Mouse (Mus musculus) heart, postnatal 4 days (tissue): ENCODE measurements around the gene Cdcp1. TPM values are rescaled to one million over a fixed set of nuclear protein-coding genes. Genes with fewer than 3 reads are reported as not detected.
A peak's percentile ranks its signal among the peaks of the same experiment; 100 is the strongest.

Source experiments
- DNase-seq: peaks from one replicate; pipeline ENCODE4 v3.0.0; 2021
- total RNA-seq, 2 experiments: library from RNA; stranded (reverse); gene quantifications; 2 replicates each; pipeline ENCODE4 v1.2.3; 2021

The Cdcp1 gene
- total RNA-seq, 2 experiments from 2014 or later = 0.10 to 0.25 TPM

DNA sequence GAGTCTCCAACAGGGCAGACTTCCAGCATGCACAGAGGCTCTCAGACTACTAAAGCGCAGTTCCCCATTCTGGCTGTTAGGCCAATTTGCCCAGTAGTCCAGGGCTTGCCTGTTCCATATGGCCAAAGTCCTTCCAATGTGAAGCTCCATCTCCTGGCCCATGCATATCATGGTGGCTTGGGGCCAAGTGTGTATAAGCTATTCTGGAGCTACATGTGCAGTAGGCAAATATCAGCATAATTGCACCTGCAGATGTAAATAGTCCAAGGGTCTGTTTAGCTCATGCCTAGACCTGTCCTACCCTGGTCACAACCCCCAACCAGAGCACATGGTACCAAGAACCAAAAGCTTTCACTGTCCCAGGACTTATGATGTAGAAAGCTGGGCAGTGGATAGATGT, 7.9 kb downstream of the Cdcp1 start:
- DNase-seq = no peak

DNA sequence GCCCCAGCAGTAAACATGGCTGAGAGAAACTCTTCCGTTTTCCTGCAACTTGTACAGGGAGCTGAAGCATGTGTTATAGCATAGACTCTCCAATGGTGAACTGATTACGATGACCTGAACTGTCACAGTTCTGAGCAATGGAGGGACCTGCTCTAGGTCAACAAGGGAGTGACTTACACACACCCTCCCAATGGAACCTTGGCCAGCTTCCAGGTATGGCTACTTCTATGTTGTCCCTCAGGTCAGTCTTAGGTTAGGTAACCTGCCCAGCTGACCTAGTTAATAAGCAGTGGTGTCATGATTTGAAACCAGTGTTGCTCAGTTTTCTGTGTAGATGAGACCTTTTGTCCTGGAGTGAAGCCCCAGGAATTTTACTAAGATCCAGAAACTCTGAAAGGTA, 8.9 kb downstream of the Cdcp1 start:
- DNase-seq = no peak

- no peak for DNase-seq
Measured at GRCm38 (mm10) chr9:123206526-123206925, 9.3 kb downstream of the Cdcp1 start.

- DNase-seq = no peak
Measured at GRCm38 (mm10) chr9:123200116-123200515, 15.7 kb downstream of the Cdcp1 start.

DNA sequence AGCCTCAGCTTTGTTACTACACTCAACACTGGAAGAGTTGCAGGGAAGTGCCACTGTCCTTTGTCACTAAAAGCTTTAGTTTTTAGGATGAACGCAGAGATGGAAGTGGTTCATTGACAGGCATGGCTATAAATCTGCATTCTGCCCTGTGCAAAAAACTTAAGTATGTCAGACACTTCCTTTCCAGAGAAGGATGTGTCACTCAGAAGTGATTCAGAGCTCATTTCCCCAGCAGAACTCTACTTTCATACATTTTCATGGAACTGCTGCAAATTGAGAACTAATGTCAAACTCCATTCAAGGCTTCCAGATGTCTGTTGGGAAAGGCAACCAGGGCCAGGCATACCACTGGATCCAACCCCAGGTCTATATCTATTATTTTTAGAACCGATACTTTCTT, 27.6 kb downstream of the Cdcp1 start:
- DNase-seq = no peak

- DNase-seq = peak; percentile 39
Measured at GRCm38 (mm10) chr9:123187589-123187988, 28.2 kb downstream of the Cdcp1 start.

- DNase-seq = no peak
Measured at GRCm38 (mm10) chr9:123186151-123186550, 29.7 kb downstream of the Cdcp1 start.

DNA sequence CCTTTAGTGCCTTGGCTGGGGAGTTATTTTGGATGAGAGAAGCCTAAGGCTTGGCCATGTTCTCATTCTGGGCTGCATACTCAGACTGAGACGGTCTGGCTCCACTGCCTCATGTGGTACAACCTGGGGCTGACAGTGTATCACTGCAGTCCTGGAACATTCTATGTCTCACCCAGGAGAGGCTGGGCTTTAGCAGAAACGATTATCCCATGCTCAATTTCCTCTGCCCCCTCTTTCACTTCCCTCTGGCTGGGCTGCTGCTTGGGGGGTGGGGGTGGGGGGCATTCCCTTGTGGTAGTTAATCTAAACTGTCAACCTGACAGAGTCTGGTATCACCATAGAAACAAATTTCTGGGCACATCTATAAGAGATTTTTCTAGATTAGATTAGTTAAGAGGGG, 30.3 kb downstream of the Cdcp1 start:
- no peak for DNase-seq

DNA sequence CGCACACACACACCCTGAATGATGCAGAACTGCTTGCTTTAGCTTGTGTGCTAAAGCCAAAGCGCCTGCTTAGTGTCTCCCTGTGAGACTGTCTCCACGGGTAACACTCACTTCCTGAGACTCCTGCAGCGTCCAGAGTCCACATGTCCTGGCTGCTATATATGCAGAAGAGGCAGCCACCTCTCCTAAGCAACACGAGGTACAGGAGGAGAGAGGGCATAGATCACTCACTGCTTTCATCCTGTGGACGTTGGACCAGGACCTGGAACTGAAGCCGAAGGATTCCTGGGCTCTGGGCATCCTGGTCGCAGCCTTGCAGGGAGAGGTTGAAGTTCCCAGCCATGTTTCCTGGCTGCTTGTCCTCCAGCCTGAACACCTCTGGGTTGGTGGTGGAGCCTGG, 32.6 kb downstream of the Cdcp1 start:
- DNase-seq = no peak

DNA sequence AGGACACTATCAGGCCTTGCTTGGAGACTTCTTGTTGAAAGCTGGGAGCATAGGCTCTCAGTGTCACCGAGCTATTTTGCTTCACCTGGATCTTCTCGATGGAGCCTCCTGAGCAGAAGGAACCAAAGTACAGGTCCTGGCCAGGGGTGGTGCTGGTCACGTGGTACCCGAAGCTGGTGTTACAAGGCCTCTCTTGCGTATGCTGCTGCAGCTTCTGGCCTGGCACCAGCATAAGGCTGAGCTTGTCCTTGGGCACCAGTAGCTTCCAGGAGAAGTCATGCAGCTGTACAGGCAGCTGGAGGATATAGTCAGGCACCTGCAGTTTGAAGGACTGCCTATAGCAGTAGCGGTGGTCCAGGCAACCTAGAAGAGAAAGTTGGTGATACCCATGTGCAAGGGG, 35.8 kb downstream of the Cdcp1 start:
- no peak for DNase-seq

DNA sequence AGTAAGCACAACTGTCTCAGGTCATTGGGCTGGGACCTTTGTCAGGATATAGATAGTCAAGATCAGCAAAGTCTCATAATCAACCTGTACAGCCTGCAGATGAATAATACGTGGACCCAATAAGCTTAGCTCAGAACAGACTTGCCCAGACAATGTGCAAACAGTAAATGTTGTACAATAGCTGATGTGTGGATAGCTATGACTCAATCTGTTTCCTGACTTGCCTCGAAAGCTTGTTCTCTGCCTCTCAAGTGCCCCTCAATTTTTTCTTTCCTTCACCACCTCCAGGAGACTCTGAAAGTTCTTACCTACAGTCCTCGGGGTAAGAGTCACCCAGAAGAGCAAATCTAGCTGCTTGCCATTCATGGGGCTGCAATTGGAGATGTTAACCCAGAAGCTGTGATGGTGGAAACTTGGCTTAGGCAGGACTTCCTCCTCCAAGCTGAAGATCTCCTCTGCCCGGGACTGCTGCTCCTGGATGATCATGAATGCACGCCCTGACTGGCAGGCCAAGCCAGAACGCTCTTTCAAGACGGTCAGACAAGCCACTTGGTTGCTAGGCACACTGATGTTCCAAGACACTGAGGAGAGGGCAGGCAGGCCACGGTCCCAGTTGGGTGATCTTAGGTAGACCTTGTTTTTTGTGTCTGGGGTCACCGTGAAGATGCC, 38.3 kb downstream of the Cdcp1 start:
- DNase-seq = no peak

DNA sequence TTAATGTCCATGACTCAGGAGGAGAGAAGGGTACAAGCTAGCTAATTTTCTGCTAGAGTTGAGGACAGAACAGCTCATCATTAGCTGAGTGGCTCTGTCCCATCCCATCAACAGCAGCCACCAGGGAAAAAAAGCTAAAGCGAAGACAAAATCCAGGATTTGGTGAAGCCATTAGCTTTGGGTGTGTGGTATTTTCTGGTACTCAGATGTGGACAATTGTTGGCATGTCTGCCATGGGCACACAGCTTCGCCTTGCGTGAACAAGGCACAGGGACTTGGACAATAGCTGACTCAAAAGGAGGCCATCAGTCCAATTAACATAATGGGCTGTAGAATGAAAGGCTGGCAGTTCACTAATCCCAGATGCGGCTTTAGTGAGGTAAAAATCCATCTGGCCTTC, 41.5 kb downstream of the Cdcp1 start:
- no peak for DNase-seq

GRCm38 (mm10) chr9:123173760-123174159, 42.1 kb downstream of the Cdcp1 start:
- no peak for DNase-seq

DNA sequence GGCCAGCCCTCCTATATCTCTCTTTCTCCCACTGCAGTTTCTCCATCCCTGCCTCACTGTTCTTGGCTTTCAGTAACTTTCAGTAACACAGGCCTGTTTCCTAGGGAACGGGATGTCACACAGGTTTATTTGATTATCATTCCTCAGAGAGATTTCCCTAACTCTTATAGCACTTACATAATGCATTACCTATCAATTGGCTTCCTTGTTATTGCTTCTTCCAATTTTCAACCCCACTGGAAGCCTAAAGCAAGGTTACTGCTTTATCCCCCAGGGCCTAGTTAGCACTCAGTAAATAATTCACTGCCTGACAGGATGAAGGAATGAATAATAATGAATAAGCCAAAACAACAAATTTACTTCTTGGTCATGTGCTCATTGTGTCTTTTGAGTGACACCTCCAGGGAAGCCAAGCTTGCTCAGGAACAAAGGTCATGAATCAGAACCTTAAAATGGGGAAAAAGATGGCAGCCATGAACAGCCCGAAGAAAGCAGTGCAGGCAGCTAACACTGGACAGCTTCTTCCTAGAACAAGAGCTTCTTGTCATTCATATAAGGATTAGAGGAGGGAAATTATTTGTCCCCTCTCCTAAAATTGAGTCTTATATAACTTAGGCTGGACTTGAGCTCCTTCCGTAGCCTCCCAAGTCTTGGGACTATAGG, 49.9 kb downstream of the Cdcp1 start:
- no peak for DNase-seq

- no peak for DNase-seq
Measured at GRCm38 (mm10) chr9:123162985-123163694, 52.7 kb downstream of the Cdcp1 start.

DNA sequence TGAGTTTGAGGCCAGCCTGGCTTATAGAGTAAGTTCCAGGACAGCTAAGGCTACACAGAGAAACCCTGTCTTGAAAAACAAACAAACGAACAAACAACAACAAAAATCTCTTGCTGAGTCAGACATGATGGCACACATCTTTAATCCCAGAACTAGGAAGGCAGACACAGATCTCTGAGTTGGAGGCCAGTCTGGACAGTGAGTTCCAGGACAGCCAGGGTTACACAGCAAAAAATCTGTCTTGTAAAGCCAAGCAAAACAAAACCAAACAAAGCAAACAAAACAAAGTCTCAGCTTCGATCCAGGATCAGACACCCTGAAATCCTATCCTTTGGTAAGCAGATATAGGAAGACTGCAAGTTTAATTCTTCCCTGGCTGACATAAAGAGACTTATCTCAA, 54.0 kb downstream of the Cdcp1 start:
- no peak for DNase-seq

GRCm38 (mm10) chr9:123159330-123159729, 56.5 kb downstream of the Cdcp1 start:
- DNase-seq = peak; percentile 88

DNA sequence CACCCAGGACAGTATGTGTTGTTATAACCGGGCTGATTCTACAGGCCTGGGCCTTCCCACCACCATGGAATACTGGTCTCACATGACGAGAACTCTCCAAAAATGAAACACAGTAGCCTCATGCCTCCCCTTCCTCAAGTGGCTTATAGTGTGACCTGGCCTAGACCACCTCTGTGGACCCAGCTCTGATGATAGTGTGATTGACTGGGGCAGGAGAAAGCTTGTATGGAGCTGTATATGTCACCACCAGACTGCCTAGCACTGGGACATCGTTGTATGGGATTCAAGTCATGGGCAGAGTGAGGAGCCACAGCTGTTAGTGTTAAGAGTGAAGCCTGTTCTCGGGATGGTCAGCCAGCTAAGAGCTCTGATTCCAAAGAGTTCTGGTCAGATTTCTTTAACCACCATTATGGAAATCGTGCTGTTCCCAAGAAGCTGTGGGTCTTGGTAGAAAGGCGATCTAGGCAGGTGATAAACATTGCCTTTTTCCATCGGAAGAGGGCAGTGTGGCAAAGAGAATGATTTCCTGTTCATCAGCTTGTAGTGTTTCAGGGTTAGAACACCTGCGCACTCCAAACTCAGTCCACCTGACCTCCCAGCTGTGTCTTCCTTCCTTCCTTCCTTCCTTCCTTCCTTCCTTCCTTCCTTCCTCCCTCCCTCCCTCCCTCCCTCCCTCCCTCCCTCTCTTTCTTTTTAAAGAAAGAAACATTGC, 57.6 kb downstream of the Cdcp1 start:
- peak; percentile 33 for DNase-seq

DNA sequence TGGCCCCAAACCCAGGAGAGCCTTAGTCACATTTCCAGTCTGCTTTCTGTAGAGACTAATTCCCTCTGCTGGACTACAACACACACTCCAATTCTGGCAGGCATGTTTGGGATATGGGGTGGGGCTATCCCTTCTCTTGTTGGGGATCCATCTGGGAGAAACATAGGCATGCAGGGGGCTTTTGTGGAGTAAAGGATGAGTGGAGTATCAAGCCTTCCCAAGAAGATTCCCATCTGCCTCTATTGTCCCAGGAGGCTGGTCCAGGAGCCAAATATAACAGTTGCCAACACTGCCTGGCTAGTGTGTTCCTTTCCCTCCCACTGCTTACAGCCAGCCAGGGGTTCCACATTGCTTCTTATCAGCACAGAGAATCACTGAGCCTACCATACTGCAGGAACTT, 58.1 kb downstream of the Cdcp1 start:
- no peak for DNase-seq

DNA sequence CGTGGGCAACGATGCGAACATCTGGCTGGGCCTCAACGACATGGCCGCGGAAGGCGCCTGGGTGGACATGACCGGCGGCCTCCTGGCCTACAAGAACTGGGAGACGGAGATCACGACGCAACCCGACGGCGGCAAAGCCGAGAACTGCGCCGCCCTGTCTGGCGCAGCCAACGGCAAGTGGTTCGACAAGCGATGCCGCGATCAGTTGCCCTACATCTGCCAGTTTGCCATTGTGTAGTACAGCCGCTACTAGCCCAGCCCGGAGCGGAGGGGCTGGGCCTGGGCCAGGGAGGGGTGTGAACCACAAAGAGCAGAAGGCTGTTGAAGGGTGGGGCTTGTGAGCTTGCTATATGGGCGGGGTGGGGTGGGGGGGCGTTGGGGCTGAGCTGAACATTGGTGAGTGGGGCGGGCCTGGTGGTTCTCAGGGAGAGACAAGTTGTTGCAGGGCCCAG, 58.9 kb downstream of the Cdcp1 start:
- DNase-seq = peak; percentile 76

GRCm38 (mm10) chr9:123153121-123153520, 62.7 kb downstream of the Cdcp1 start:
- DNase-seq = peak; percentile 32

DNA sequence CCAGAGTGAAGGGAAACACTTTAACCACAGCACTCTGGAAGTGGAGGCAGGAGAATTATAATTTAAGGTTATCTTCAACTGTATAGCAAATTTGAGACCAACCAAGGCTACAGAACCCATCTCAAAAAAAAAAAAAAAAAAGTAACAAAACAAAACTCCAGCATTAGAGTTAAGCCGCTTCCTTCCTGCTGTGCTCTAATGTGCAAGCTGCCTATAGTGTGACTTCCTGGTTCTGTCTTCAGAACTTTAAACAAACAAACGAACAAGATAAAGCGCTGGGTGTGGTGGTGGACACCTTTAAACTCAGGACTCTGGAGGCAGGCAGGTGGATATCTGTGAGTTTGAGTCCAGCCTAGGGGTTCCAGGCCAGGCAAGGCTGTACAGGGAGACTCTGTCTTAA, 63.8 kb downstream of the Cdcp1 start:
- no peak for DNase-seq

- no peak for DNase-seq
Measured at GRCm38 (mm10) chr9:123151561-123151960, 64.3 kb downstream of the Cdcp1 start.
